Mouse (Mus musculus): ENCODE results near the gene Cs. TPM values are rescaled to one million over a fixed set of nuclear protein-coding genes. Genes with fewer than 3 reads are reported as not detected.
"Not testable (repeated sequence)": the region's sequence is repeated elsewhere in the genome, so short reads cannot be mapped to it uniquely, and the experiment has no call there.

The Cs gene
- total RNA-seq, 2 experiments from 2014 or later = 1,006 to 1,090 TPM

- DNase-seq = not testable (repeated sequence)
These were observed 4.9 kb upstream of the Cs start for GRCm38 (mm10) chr10:128332358-128333249.

- DNase-seq = peak; percentile 75 to 92
These were observed 2.0 kb upstream of the Cs start for GRCm38 (mm10) chr10:128335582-128335981.

GRCm38 (mm10) chr10:128336195-128336594, 1.3 kb upstream of the Cs start:
- no peak for DNase-seq

- DNase-seq = no peak
These were observed 937 bp upstream of the Cs start for GRCm38 (mm10) chr10:128336597-128336996.

- no peak for DNase-seq
These were observed 881 bp downstream of the Cs start for GRCm38 (mm10) chr10:128338415-128338814.

- DNase-seq = peak; percentile 42 to 64
These were observed 1.4 kb downstream of the Cs start for GRCm38 (mm10) chr10:128338948-128339347.

GRCm38 (mm10) chr10:128340257-128340656, 2.7 kb downstream of the Cs start:
- DNase-seq = no peak

- DNase-seq = no peak
These were observed 5.9 kb downstream of the Cs start for GRCm38 (mm10) chr10:128343436-128343835.

- peak; percentile 87 to 92 for DNase-seq
These were observed 7.2 kb downstream of the Cs start for GRCm38 (mm10) chr10:128344568-128345275.

GRCm38 (mm10) chr10:128347541-128347940, 10.0 kb downstream of the Cs start:
- no peak for DNase-seq

- peak; percentile 47 to 81 for DNase-seq
These were observed 21.3 kb downstream of the Cs start for GRCm38 (mm10) chr10:128358796-128359195.

GRCm38 (mm10) chr10:128359226-128359625, 21.7 kb downstream of the Cs start:
- no peak for DNase-seq

- no peak for DNase-seq
These were observed 24.3 kb downstream of the Cs start for GRCm38 (mm10) chr10:128361836-128362235.

GRCm38 (mm10) chr10:128362568-128362967, 25.0 kb downstream of the Cs start:
- peak; percentile 43 to 66 for DNase-seq

GRCm38 (mm10) chr10:128367899-128368401, 30.4 kb downstream of the Cs start:
- no peak for DNase-seq

- peak; percentile 93 to 97 for DNase-seq
These were observed 31.1 kb downstream of the Cs start, which contains the start of gene Coq10a for GRCm38 (mm10) chr10:128368402-128369217. Gene Coq10a, minus strand, starts transcription at chr10:128368997.

GRCm38 (mm10) chr10:128369218-128369543, 31.6 kb downstream of the Cs start:
- DNase-seq = no peak

GRCm38 (mm10) chr10:128369599-128369998, 32.1 kb downstream of the Cs start:
- DNase-seq = no peak

- no peak for DNase-seq
These were observed 32.5 kb downstream of the Cs start for GRCm38 (mm10) chr10:128370021-128370420.

- no peak for DNase-seq
These were observed 33.1 kb downstream of the Cs start for GRCm38 (mm10) chr10:128370601-128371000.

- no peak for DNase-seq
These were observed 34.6 kb downstream of the Cs start for GRCm38 (mm10) chr10:128372142-128372541.
